9 mouse cellular contexts compared by ENCODE assay signal in genomic region chr1:39749664-39750063, GRCm38 (mm10). TPM values are rescaled to one million over a fixed set of nuclear protein-coding genes. Genes with fewer than 3 reads are reported as not detected.
A peak's percentile ranks its signal among the peaks of the same experiment; 100 is the strongest.
DNase-seq lines count a peak whose midpoint lies in the region; ATAC-seq and TF ChIP-seq lines count a peak whose summit lies in the region.
"Had no signal": no experiment of that assay in that cellular context is flagged by ENCODE, and none has a peak within 500 bp of the region (broad histone marks: within the 10 kb centered on the region; RNA-seq: fewer than 3 reads in every experiment).

No protein-coding gene starts in this region.

- no peak overlapping the region for H3K27ac ChIP-seq in hindbrain, postnatal 0 days
- no peak overlapping the region for H3K27ac ChIP-seq in midbrain, postnatal 0 days (ENCODE audit: low read depth, low read length)
- no peak overlapping the region for H3K27ac ChIP-seq in left cerebral cortex, adult 2 months

- no peak overlapping the region for H3K4me2 ChIP-seq in hindbrain, postnatal 0 days (ENCODE audit: low read depth, low read length)
- no peak overlapping the region for H3K4me2 ChIP-seq in midbrain, postnatal 0 days (ENCODE audit: low read depth, low read length, poor library complexity, severe bottlenecking)

- WGBS in hindbrain, postnatal 0 days = 24% methylated on average over 3 of the region's 3 CpGs
- 19% methylated on average over 3 of the region's 3 CpGs for WGBS in midbrain, postnatal 0 days

- no peaks in the 10 kb centered on the region for H3K27me3 ChIP-seq in hindbrain, postnatal 0 days (ENCODE audit: insufficient read depth, low read length)
- no peaks in the 10 kb centered on the region for H3K27me3 ChIP-seq in midbrain, postnatal 0 days (ENCODE audit: insufficient read depth, low read length)

- ATAC-seq in frontal cortex, adult (ENCODE audit: low TSS enrichment) = 0 out of 2 replicates have a peak, but pooled peaks have one; percentile 44
- ATAC-seq in hindbrain, postnatal 0 days = peak; percentile 82
- ATAC-seq in midbrain, postnatal 0 days (ENCODE audit: low FRiP score) = 0 out of 2 replicates have a peak, but pooled peaks have one; percentile 52

- H3K4me3 ChIP-seq in hindbrain, postnatal 0 days (ENCODE audit: low read length) = no peak overlapping the region
- no peak overlapping the region for H3K4me3 ChIP-seq in midbrain, postnatal 0 days (ENCODE audit: low read depth, low read length)
- no peak overlapping the region for H3K4me3 ChIP-seq in left cerebral cortex, adult 2 months

- intact Hi-C loops in left cerebral cortex, adult 2 months (cut with DNase I) = no loop called here

- H3K36me3 ChIP-seq in hindbrain, postnatal 0 days (ENCODE audit: insufficient read depth, low read length) = no peaks in the 10 kb centered on the region
- H3K36me3 ChIP-seq in midbrain, postnatal 0 days (ENCODE audit: insufficient read depth, low read length) = no peaks in the 10 kb centered on the region

- no peak for DNase-seq in frontal cortex, postnatal 36 days (ENCODE audit: low spot score in 2 of 2)
- DNase-seq in brain, adult 2 months (ENCODE audit: low read depth, low spot score) = peak; percentile 35
- DNase-seq in hindbrain, postnatal 0 days (ENCODE audit: low spot score) = peak; percentile 40
- peak; percentile 43 for DNase-seq in midbrain, postnatal 0 days (ENCODE audit: low spot score)
- no peak for DNase-seq in adrenal gland, postnatal 14 days
- DNase-seq in left cerebral cortex, adult 2 months (ENCODE audit: extremely low spot score in 1 of 2, low spot score in 2 of 2) = no peak
- DNase-seq in urinary bladder, postnatal 14 days (ENCODE audit: low spot score) = no peak

- H3K4me1 ChIP-seq in hindbrain, postnatal 0 days (ENCODE audit: insufficient read depth, low read length) = 0 out of 2 replicates have a peak, but pooled peaks cover 6% of the 10 kb centered on the region
- H3K4me1 ChIP-seq in midbrain, postnatal 0 days (ENCODE audit: insufficient read depth, low read length) = no peaks in the 10 kb centered on the region; the same call in 1 of the 2 replicates

- H3K9ac ChIP-seq in hindbrain, postnatal 0 days (replicated peaks; ENCODE audit: low read length) = no peak overlapping the region
- H3K9ac ChIP-seq in midbrain, postnatal 0 days (replicated peaks; ENCODE audit: low read length, poor library complexity, severe bottlenecking) = no peak overlapping the region

- 0 out of 2 replicates have a peak, but pooled peaks have one; percentile 2 for TF ChIP-seq CTCF in hindbrain, postnatal 0 days (IDR thresholded peaks at IDR 0.05; ENCODE audit: low read depth)
- no peak for TF ChIP-seq CTCF in midbrain, postnatal 0 days (IDR thresholded peaks at IDR 0.05)
- TF ChIP-seq CTCF in left cerebral cortex, adult 2 months (IDR thresholded peaks at IDR 0.05) = no peak

- no peaks in the 10 kb centered on the region for H3K9me3 ChIP-seq in hindbrain, postnatal 0 days (ENCODE audit: low read length)
- no peaks in the 10 kb centered on the region for H3K9me3 ChIP-seq in midbrain, postnatal 0 days (ENCODE audit: low read length)

RNA-seq across cellular contexts. Expression of gene Rfx8, which starts 28.9 kb away (rescaled TPM):
- total RNA-seq in hindbrain, postnatal 0 days (2014; rRNA removed) = 0.10 and 0.97 TPM in 2 replicates
- 0.39 and 0.68 TPM in 2 replicates for polyA plus RNA-seq in hindbrain, postnatal 0 days (2015; fragmentation: Nextera tagmentation; extraction: Ambion mirVana)
- 0.52 and 0.66 TPM in 2 replicates for total RNA-seq in midbrain, postnatal 0 days (2014; rRNA removed)
- polyA plus RNA-seq in midbrain, postnatal 0 days (2015; fragmentation: Nextera tagmentation; extraction: Ambion mirVana) = 0.28 and 0.39 TPM in 2 replicates
- 0.15 TPM in 1 of 2 replicates, not detected in the other for total RNA-seq in adrenal gland, postnatal 14 days (2021)
- total RNA-seq in left cerebral cortex, adult 2 months (2021) = under 1 TPM in 1 of 2 experiments, not detected in 1; 0.34 TPM

RNA-seq across cellular contexts. Expression of gene Gm3646, which starts 55.5 kb away (rescaled TPM):
- total RNA-seq in hindbrain, postnatal 0 days (2014; rRNA removed) = not detected in 2 replicates
- polyA plus RNA-seq in hindbrain, postnatal 0 days (2015; fragmentation: Nextera tagmentation; extraction: Ambion mirVana) = not detected in 2 replicates
- total RNA-seq in midbrain, postnatal 0 days (2014; rRNA removed) = not detected in 2 replicates
- not detected in 2 replicates for polyA plus RNA-seq in midbrain, postnatal 0 days (2015; fragmentation: Nextera tagmentation; extraction: Ambion mirVana)
- total RNA-seq in adrenal gland, postnatal 14 days (2021) = not detected in 2 replicates
- not detected for total RNA-seq in left cerebral cortex, adult 2 months (2021)
- polyA plus RNA-seq: liver, embryonic 16.5 days had no signal

Comparison
In these comparisons a context has a peak if more than half of its experiments do, and no peak if none do; other contexts are left out.
1. DNase-seq: peak in brain, adult 2 months (single experiment), hindbrain, postnatal 0 days (single experiment) and midbrain, postnatal 0 days (single experiment); none in frontal cortex, postnatal 36 days (0 of 2), adrenal gland, postnatal 14 days (single experiment), left cerebral cortex, adult 2 months (0 of 2) and urinary bladder, postnatal 14 days (single experiment).
2. Peak in every context shown above with its lines, with median percentiles within 50 percentile points of each other: ATAC-seq.